ENCODE assay signal across 8 mouse cellular contexts in the genomic region with DNA sequence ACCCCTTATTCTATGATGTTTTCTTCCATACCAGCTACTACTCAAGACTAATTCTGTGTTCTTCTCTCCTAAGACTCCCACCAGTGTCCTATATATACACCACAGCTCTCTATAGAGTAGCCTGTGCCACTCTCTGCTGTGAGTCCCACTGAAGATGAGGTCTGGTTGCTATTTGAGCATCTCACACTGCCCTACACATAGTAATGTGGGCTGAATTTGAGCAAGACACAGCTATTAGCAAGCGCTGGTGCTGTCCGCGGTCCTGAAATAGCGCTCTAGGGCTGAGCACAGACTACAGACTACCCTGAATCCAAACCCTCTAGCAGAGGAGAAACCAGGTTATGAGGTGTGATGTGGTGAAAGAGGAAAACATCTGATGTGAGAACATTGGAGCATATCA. TPM values are rescaled to one million over a fixed set of nuclear protein-coding genes. Genes with fewer than 3 reads are reported as not detected.
DNase-seq lines count a peak whose midpoint lies in the region; ATAC-seq lines count a peak whose summit lies in the region.

No protein-coding gene starts in this region.

- H3K27me3 ChIP-seq in limb, embryonic 11.5 days (ENCODE audit: control insufficient read depth, insufficient read depth, low read length), result no peaks in the 10 kb centered on the region

- H3K36me3 ChIP-seq in limb, embryonic 11.5 days (ENCODE audit: control insufficient read depth, insufficient read depth, low read length), result no peaks in the 10 kb centered on the region

- no peak overlapping the region for H3K27ac ChIP-seq in limb, embryonic 11.5 days (replicated peaks; ENCODE audit: low read depth, low read length)

- DNase-seq in CD4-positive, CD25-positive, alpha-beta regulatory T cell, adult 2 months (ENCODE audit: low read depth, low spot score), result peak; percentile 59
- DNase-seq in spleen, postnatal 10 days (ENCODE audit: low spot score in 2 of 2), result peak; percentile 9 to 75
- no peak for DNase-seq in spleen, adult 12 weeks (ENCODE audit: low spot score)
- DNase-seq in heart, postnatal 36 days, result peak; percentile 15 to 57
- peak; percentile 91 for DNase-seq in limb, embryonic 11.5 days (ENCODE audit: low spot score)
- peak; percentile 74 for DNase-seq in retina, postnatal 1 day
- no peak for DNase-seq in cerebellum, postnatal 25 days

- H3K9me3 ChIP-seq in limb, embryonic 11.5 days (ENCODE audit: control insufficient read depth, low read length), result no peaks in the 10 kb centered on the region

- H3K4me1 ChIP-seq in limb, embryonic 11.5 days (ENCODE audit: control insufficient read depth, insufficient read depth, low read length), result no peaks in the 10 kb centered on the region

- H3K4me2 ChIP-seq in limb, embryonic 11.5 days (ENCODE audit: low read depth, severe bottlenecking), result no peak overlapping the region

- H3K9ac ChIP-seq in limb, embryonic 11.5 days (ENCODE audit: low read length), result no peak overlapping the region

- 3% methylated on average over 4 of the region's 4 CpGs for WGBS in limb, embryonic 11.5 days

- intact Hi-C loops in heart, postnatal 36 days (cut with DNase I), result no loop called here

- no peak for ATAC-seq in CD4-positive, CD25-positive, alpha-beta regulatory T cell, adult 4 months
- peak; percentile 73; the same call in 1 of the 2 replicates for ATAC-seq in limb, embryonic 11.5 days (ENCODE audit: insufficient number of reproducible peaks, low FRiP score, low TSS enrichment, low read depth)

- no peak overlapping the region for H3K4me3 ChIP-seq in limb, embryonic 11.5 days (ENCODE audit: low read depth, low read length)

RNA-seq across cellular contexts. Expression of a gene that starts 59.5 kb away (rescaled TPM):
- polyA plus RNA-seq in CD4-positive, CD25-positive, alpha-beta regulatory T cell, adult 4 months (2017; shearing (Covaris generic)), result not detected
- total RNA-seq in heart, postnatal 36 days (2021), result not detected
- 0.19 TPM in 1 of 2 replicates, not detected in the other for polyA plus RNA-seq in limb, embryonic 11.5 days (2014; fragmentation: Nextera tagmentation; extraction: Ambion mirVana)

Comparison
In these comparisons a context has a peak if more than half of its experiments do, and no peak if none do; other contexts are left out.
1. DNase-seq: peak in CD4-positive, CD25-positive, alpha-beta regulatory T cell, adult 2 months (single experiment), spleen, postnatal 10 days (2 of 2), heart, postnatal 36 days (2 of 2), limb, embryonic 11.5 days (single experiment) and retina, postnatal 1 day (single experiment); none in spleen, adult 12 weeks (single experiment) and cerebellum, postnatal 25 days (0 of 2).